Mouse (Mus musculus): ENCODE results near the gene Sgce.
"Not testable (repeated sequence)": the region's sequence is repeated elsewhere in the genome, so short reads cannot be mapped to it uniquely, and the experiment has no call there.

The Sgce gene

GRCm38 (mm10) chr6:4746696-4747439, at the start of gene Sgce, which contains the start of gene Peg10:
Gene Sgce, minus strand, starts transcription at chr6:4747207.
Gene Peg10, plus strand, starts transcription at chr6:4747306.
- DNase-seq (ENCODE audit: low spot score) = peak; percentile 69

GRCm38 (mm10) chr6:4796281-4796680, 49.3 kb upstream of the Sgce start:
- no peak for DNase-seq (ENCODE audit: low spot score)

GRCm38 (mm10) chr6:4762252-4762651, 15.2 kb upstream of the Sgce start:
- DNase-seq (ENCODE audit: low spot score) = no peak

DNA sequence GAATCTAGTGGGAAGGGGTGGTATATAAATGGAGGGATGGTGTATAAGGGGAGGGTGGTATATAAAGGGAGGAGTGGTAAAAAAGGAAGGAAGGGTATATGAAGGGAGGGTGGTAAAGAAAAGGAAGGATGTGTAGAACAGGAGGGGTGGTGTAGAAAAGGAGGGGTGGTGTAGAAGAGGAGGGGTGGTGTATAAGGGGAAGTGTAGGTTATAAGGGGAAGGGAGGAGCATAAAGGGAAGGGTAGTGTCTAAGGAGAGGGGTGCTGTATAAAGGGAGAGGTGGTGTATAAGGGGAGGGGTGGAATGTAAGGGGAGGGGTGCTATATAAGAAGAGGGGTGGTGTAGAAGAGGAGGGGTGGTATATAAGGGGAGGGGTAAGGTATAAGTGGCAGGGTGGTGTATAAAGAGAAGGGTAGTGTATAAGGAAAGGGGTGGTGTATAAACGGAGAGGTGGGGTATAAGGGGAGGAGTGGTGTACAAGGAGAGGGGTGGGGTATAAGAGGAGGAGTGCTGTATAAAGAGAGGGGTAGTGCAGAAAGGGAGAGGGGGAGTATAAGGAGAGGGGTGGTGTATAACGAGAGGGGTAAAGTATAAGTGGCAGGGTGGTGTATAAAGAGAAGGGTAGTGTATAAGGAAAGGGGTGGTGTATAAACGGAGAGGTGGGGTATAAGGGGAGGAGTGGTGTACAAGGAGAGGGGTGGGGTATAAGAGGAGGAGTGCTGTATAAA, 14.6 kb upstream of the Sgce start:
- DNase-seq (ENCODE audit: low spot score) = not testable (repeated sequence)

GRCm38 (mm10) chr6:4754886-4755285, 7.9 kb upstream of the Sgce start:
- no peak for DNase-seq (ENCODE audit: low spot score)

DNA sequence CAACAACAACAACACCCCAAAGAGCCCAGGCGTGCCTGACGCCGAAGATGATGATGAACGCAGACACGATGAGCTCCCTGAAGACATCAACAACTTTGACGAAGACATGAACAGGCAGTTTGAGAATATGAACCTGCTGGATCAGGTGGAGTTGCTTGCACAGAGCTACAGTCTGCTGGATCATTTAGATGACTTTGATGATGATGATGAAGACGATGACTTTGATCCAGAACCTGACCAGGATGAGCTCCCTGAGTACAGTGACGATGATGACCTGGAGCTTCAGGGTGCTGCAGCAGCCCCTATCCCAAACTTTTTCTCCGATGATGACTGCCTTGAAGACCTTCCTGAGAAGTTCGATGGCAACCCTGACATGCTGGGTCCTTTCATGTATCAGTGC, 7.3 kb upstream of the Sgce start:
- DNase-seq (ENCODE audit: low spot score) = no peak

- DNase-seq (ENCODE audit: low spot score) = no peak
These were observed 4.3 kb upstream of the Sgce start for GRCm38 (mm10) chr6:4751355-4751754.

- DNase-seq (ENCODE audit: low spot score) = peak; percentile 95
These were observed 2.1 kb upstream of the Sgce start for GRCm38 (mm10) chr6:4749091-4749490.

DNA sequence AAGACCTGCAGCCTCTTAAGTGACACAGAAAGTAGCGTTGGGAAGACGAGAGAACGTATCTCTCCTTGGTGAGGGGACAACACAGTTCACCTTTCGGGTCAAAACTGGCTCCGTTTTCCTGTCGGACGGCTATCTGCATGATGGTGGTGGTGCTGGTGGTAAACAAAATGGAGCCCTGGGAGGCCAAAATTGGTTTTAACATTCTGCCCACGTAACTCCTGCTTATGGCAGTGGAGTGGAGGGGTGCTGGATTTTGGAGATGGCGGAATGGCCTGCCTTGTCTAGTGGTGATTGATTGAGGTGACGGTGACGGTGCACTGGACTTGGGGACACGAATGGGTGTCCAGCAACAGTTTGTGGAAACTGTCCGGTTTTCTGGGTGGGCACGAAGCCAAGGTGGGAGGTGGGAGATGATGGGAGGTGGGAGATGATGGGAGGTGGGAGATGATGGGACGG, 1.5 kb upstream of the Sgce start:
- DNase-seq (ENCODE audit: low spot score) = no peak

GRCm38 (mm10) chr6:4747677-4748505, 884 bp upstream of the Sgce start:
- no peak for DNase-seq (ENCODE audit: low spot score)

DNA sequence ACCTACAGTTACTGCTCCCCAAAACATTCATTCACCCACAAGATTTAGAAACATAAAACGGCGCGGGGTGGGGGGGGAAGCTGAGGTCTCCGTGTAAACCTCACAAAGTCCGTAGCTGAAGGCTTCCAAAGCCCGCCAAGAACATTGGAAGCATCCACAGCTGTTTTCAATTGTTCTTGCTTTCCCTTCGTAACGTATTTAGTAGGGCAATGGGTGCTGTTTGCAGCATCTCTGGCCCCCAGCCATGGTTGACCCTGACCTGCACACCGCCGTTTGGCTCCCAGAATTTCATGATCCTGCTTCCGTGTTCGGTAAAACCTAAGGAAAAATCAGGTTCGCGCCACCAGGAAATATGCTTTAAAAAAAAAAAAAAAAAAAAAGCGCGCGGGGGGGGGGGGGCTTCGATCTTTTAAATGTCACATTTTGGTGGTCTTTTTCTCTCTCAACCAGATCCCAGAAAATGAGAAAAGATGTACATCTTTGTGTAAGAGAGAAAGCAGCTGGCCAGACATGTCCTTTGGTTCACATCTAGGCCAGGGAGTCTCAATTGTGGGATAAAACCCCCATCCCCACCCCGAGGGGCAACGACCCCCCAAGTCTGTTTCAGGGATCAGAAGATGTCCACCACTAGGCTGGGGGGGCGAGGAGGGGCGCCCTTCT, 841 bp downstream of the Sgce start:
- no peak for DNase-seq (ENCODE audit: low spot score)

DNA sequence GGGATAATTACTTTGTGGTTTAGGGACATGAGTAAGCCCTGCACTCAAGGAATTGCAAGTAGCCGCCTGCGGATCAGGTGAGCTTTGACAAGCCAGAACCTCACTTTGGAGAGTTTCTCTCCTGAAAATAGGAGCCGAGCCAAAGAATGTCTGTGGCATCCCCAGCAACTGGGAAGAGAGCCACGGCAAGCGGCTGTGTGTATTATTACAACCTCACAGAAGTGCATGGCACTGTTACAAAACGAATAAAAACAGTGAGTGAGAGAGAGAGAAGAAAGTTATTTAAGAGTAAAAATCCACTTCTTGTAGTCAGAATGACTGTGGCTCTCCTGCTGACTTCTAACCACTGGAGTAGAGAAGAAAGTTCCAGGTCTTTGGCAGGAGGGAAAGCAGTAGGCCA, 6.5 kb downstream of the Sgce start:
- DNase-seq (ENCODE audit: low spot score) = no peak

DNA sequence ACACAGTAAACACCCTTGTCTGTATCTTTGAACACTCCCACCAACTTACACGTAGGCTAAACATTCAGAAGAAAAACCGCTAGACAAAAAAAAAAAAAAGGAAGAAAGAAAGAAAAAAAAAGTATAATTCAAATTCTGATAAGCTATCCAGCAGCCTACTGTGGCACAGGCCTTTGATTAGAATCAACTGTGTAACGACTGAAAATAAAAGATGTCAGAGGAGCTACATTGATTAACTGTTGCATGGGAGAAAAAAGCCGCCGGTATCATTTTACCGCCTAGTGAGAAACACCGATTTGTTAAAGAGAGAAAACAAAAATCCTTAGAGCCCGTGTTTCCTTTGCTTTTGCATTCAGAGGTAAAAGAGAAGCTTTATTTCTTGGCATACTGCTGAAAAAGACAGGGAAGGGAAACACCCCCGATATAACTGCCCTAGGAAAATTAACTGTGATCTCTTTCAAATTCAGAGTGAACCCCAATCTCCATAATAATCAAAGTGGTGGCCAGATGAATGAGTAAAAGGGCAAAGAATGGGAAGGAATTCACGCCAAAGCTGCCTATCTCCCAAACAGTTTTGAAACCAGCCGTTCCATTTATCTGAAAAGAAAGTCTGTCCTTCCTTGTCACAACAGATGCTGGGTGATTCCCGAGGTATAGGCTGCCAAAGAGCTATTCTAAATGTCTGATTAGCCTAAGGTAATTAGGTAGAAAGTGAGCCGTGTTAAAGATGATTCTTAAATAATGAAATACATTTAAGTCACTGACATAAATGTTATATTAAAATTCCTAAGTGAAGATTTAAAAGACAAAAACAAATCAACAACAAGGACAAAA, 7.3 kb downstream of the Sgce start:
- DNase-seq (ENCODE audit: low spot score) = no peak

DNA sequence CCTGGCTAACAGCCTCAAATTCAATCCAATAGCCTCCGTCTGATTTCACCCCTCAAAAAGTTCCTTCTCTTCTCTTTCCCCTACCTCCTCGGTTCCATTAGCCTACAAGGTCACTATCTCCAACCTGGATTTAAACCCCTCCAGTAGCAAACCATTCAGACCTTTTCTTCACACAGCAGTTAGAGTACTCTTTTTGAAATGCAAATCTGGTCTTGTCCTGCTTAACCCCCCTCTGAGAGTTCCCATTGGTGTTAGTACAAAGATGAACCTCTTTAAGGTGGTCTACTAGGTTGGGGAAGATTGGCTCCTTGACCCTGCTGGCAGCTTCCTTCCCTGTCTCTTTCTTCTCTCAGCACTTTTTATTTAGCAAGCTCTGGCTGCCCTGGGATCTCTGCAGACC, 8.3 kb downstream of the Sgce start:
- DNase-seq (ENCODE audit: low spot score) = no peak

- DNase-seq (ENCODE audit: low spot score) = no peak
These were observed 8.9 kb downstream of the Sgce start for GRCm38 (mm10) chr6:4738034-4738629.

DNA sequence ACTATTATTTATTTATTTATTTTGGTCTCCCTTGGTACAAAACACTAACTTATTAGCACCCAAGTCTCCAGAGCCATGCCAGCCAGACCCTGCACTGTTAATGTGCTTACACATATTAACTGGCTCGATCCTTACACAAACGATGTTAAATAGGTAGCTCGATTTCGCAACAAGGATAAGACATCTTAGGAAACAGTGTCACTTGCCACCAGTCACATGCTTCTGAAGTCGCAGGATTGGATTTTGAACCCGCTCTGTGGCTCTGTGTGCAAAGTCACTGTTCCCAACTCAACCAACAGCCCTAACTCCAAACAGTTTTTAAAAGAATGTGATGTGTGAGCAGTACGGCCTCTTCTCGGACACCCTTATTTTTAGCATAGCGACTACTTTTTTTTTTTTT, 10.6 kb downstream of the Sgce start:
- no peak for DNase-seq (ENCODE audit: low spot score)

DNA sequence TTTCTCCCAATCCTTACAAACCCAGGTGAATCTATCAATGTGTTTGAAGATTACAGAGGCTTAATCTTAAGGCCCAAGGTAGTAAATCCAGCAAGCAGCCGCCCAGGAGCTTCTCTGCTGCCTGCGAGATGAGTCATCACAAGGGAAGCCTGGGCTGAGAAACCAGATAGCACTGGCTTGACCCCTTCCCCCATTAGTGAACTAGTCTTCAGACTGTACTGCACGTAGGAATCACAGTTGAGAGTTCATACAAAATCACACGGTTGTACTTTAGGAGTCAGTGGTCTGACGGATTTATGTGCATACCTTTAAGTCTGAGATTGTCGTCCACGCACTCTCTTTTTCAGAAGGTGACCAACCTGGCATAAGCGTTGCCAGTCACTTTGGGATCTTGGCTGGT, 13.8 kb downstream of the Sgce start:
- no peak for DNase-seq (ENCODE audit: low spot score)

DNA sequence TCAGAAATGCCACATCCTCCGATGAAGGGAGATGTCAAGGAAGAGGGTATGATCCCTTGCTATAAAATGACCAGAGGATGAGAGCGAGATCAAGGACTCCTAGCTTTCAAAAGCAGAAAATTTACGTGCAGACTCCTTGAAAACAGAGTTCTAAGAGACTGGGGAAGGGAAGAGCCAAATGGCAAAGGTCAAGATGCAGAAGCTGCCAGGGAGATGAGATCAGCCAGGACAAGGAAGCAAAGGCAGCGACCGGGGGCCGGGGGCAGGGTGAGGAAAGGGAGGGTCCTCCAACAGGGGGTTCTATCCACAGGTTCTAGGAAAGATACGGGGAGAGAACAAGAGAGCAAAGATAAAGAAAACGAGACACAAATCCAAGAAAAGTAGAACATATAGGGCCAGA, 15.3 kb downstream of the Sgce start:
- DNase-seq (ENCODE audit: low spot score) = no peak

GRCm38 (mm10) chr6:4728305-4728704, 18.7 kb downstream of the Sgce start:
- DNase-seq (ENCODE audit: low spot score) = no peak

GRCm38 (mm10) chr6:4723998-4724757, 22.8 kb downstream of the Sgce start:
- no peak for DNase-seq (ENCODE audit: low spot score)

Measured in ovary, adult 18-20 months (tissue).